Mouse (Mus musculus) ovary, postnatal 10 days (tissue): ENCODE measurements around the gene Sphk2.

ENCODE experiments used
- DNase-seq: peaks from one replicate; pipeline ENCODE4 v3.0.0; 2022; ENCODE audit warnings: low spot score

Gene Sphk2

DNA sequence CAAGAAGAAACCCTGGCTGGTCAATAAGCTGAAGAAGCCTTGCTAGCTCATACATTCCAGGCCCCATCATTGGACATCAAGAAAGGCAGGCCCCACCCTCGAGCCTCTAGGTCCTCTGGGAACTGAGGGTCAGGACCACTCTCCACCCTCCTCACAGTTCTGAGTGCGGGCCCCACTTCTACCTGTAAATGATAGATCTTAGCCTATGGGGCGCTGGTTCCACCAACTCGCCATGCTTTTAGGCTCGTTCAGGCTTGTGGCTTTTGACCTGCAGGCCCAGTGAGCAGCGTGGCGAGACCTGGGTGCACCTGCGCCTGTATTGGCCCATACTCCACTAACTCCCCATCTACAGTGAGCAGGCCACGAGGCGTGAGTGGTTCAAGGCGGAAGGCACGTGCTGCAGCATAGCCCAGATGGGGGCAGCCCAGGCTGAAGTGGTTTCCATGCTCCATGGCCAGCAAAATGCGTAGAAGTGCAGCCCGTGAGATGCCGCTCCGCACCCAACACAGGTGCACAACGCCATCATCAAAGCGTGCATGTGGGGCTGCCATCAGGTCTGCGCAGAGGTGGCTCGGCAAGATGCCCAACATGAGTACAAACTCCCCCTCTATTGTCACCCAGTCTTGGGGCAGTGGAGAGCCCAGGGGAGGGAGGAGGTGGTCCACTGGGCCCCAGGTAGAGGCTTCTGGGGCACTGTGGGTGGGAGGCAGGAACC is 7.2 kb downstream of the Sphk2 start:
- DNase-seq, result no peak

DNA sequence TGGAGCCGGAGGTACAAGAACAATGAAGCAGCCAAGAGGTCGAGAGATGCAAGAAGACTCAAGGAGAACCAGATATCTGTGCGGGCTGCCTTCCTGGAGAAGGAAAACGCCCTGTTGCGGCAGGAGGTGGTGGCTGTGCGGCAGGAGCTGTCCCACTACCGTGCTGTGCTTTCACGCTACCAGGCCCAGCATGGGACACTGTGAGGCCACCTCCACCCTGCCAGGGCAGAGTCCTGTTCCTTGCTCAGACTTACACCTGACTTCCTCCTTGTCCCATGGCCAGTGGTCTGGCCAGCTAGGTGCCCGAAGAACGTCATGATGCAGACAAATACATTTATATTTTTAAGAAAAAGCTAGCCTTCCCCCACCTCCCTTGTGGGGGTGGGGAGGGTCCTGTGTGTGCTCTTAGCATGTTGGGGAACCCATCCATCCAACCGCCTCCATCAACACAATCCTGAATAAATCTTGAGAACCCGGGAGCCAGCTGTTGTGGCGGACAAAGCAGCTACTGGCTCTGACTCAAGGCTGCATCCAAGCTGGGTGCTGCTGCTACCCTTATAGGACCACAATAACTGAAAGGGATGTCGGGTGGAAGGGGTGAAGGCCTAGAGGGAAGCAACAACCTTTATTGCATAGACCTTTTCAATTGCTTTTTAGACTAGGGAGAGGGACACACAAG is 8.0 kb downstream of the Sphk2 start:
- no peak for DNase-seq

DNA sequence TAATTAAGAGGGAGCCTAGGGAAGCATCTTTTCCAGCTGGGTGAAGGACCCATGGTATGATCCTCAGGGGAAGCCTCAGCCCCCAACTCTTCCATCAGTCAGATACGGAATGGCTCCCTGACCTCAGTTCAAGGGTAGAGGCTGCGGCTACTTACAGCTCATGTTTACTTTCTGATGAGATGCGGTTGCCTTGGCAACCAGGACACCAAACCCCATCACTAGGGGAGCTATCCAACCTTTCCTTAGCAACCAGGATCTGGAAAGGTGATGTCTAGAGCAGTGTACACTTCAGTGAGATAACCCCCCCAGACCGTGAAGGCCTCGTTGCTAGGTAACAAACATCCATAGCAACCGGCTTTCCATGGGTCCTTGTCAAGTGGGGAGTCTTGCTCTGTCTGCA is 8.8 kb downstream of the Sphk2 start:
- no peak for DNase-seq

GRCm38 (mm10) chr7:45708221-45708761 is 9.5 kb downstream of the Sphk2 start:
- DNase-seq, result no peak

DNA sequence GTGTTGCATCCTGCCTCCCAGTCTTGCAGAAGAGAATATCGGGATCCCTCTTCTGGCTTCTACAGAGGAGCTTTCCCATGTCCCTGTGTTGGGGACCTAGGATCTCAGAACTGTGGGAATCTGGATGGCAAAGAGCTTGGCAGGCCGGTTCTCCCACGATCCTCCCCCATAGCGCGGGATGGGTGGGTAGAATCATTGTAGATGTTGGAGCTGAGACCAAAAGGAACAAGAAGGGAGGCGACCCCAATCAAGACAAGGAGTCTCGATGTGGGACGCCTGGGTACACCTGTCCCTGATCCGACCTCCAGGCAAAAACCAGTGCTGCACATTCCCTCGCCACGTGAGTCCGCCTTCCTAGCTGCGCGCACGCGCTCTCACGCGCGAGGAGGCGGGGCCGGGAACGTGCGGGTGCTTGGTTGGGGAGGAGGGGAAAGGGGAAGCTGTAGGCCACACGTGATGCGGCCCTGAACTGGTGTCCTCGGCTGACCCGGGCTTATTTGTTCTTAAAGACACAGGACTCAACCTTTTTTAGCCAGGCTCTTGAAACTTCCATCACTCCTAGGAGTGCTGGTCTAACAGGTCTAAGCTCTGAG is 10.3 kb downstream of the Sphk2 start:
- DNase-seq, result peak; percentile 92

DNA sequence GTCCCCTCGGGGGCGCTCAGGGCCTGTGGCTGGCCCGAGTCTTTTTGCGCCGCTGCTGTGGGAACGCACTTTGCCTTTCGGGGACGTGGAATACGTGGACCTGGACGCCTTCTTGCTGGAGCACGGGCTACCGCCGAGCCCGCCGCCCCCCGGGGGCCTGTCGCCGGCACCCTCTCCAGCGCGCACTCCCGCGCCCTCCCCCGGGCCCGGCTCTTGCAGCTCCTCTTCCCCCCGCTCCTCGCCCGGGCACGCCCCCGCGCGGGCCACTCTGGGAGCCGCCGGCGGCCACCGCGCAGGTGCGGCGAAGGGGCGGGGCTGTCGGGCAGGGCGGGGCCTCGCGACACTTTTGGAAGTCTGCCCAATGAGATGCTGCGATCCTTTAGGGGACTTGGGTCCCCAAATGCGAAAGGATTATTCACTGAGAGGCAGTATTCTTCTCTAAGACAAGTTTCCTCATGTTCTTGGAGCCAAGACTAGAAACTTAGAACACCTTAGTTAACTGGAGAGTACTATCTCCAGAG is 11.0 kb downstream of the Sphk2 start:
- DNase-seq, result peak; percentile 81

DNA sequence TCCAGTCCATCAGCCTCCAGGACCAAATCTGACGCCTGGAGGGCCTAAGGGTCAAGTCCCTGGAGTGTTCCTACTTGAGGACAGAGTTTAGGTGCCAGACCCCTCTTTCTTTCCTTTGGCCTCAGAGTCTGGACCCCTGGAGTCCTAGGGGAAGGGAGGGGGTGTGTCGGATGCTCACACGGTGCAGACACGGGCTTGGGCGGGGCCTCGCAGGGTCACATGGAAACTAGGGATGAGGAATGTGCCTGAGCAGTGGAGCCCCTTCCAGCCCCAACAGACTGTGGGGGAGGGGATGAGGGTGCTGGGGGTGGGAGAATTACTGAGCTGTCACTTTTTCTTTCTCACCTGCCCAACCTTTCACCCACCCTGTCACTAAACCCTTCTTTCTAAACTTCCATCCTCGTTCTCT is 11.9 kb downstream of the Sphk2 start:
- DNase-seq, result no peak

- DNase-seq, result no peak
Observed at GRCm38 (mm10) chr7:45705443-45705864, 12.3 kb downstream of the Sphk2 start.

DNA sequence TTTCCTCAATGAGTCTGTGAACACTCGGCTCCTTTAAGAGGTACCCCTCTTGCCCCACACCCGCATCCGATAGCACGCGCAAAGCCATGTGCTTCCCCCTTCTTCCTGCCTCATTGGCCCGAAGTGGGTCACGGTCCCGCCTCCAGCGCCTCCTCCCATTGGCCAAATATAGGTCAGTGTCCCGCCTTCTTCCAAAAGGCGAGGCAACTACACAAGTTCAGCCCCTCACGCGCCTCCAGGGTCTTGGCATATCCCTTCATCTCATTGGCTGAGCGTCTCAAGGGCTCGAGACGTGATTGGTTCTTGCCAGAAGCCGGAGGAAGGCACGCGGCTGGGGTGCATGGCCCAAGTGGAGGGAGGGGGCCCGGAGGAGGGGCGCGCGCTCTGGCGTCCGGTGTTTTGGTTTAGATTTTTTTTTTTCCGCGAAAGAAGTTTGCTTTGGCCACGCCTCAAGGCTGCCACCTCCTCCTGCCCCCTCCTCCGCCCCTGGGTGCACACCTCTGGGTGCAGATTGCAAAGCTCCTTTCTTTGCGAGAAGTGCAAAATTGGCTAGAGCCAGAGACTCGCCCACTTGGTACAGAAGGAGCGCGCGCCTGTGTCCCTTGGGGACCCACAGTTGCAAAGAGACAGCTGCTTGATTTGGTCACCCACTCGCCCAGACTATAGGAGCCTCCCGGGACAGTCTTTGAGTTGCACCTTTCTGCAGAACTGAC is 12.9 kb downstream of the Sphk2 start, which contains the start of gene Dbp:
Gene Dbp (plus strand): TSS at position 359 of the 713 bp plus-strand sequence.
- DNase-seq, result peak; percentile 90

- no peak for DNase-seq
Observed at GRCm38 (mm10) chr7:45704046-45704559, 13.7 kb downstream of the Sphk2 start.

- DNase-seq, result no peak
Observed at GRCm38 (mm10) chr7:45703521-45704033, 14.2 kb downstream of the Sphk2 start.

DNA sequence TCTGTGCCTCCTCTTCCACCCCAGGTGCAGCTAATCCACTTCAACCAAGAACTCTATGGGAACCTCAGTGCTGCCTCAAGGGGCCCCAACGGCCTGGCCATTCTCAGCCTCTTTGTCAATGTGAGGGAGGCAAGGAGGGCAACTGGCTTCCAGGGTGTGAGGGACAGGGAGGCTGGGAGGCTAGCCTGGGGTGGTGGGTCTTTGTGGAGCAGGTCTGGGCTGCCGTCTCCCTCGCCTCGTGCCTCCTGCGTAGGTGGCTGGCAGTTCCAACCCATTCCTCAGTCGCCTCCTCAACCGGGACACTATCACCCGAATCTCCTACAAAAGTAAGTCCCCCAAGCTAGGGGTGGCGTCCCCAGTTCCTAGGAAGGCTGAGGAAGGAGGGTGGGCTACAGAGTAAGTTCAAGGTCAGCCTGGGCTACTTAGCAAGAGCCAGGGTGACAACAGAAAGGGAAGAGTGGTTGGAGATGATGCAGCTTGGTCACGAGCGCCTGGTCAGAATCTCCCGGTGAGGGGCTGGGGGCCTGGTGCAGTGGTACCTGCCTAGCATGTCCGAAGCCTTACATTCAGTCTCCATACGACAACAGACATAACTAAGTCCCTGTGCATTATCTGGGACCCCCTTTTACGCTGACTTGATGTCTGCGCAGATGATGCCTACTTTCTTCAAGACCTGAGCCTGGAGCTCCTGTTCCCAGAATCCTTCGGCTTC is 14.8 kb downstream of the Sphk2 start:
- no peak for DNase-seq

DNA sequence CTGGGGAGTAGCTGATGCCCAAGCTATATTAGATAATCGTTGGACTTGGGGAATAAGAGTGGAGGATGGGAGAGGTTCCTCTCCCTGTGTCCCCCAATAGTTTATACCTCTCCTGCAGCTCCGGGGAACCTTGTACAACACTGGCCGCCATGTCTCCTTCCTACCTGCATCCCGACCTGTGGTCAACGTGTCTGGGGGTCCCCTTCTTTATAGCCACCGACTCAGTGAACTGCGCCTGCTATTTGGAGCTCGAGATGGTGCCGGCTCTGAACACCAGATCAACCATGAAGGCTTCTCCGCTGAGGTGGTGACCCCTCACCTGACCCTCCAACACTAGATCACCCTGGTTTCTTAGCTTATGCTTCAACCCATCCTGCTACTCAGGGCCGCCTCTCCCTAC is 15.5 kb downstream of the Sphk2 start:
- no peak for DNase-seq

GRCm38 (mm10) chr7:45701607-45702006 is 16.2 kb downstream of the Sphk2 start:
- no peak for DNase-seq

DNA sequence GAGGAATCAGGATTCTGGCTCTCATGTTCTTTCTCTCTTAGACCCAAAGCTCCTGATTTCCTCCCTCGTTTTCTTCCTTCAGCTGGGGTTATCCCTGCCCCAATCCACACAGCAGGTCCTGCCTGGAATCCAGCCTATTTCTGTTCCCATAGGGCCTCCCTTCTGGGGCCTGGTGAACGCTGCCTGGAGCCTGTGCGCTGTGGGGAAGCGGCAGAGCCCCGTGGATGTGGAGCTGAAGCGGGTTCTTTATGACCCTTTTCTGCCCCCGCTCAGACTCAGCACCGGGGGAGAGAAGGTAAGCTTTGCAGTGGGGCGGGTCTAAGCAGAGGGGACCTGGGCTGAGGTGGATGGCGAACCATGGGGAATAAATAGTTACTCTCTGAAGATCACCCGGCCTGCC is 16.7 kb downstream of the Sphk2 start:
- DNase-seq, result no peak

DNA sequence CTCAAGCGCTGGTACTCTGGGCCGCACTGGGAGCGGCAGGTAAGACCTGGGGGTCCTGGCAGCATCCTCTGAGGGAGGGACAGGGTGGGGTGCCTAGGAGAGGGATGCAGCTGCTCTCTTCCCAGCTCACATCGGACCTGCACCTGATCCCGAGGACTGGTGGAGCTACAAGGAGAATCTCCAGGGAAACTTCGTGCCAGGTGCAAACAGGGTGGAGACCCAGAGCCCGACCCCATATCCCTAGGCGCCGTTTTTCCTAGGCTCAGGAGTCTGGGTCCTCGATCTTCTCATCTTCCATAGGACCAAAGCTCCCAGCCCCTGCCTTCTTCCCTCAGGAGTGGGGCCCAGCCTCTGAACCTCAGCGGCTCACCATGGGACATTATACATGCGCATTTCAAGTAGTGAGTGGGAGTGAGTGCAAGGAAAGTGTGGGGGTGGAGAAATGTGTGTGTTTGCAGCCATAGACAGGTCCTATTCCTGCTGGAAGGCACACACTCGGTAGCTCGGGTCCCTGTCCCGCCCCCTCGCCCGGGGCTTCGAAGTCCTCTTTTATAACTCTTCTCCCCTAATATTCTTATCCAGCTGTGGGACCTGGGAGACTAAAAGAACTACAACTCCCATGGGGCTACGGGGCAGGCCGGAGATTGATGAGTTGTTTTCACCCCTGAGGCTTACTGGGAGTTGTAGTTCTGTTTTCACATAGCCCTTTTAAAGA is 17.3 kb downstream of the Sphk2 start:
- no peak for DNase-seq

- no peak for DNase-seq
Observed at GRCm38 (mm10) chr7:45699523-45700141, 18.2 kb downstream of the Sphk2 start, which contains the start of gene Car11. Car11 (plus strand) TSS chr7:45699843.

DNA sequence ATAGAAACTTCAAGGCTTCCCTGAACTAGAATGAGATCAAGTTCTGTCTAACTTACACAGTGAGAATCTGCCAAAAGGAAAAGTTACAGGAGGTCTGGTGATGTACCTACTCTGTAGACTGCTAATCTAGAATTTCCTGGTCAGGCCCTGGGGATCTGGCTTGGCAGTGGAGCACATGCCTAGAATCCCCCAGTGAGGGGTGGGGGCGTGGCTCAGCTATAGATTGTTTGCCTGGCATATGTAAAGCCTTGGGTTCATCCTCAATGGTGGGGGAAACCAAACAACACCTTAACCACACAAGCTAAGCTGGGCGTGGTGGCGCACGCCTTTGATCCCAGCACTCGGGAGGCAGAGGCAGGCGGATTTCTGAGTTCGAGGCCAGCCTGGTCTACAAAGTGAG is 19.9 kb downstream of the Sphk2 start:
- no peak for DNase-seq

- no peak for DNase-seq
Observed at GRCm38 (mm10) chr7:45695098-45695497, 22.7 kb downstream of the Sphk2 start.
